ENCODE assay signal across 8 mouse cellular contexts in the genomic region with DNA sequence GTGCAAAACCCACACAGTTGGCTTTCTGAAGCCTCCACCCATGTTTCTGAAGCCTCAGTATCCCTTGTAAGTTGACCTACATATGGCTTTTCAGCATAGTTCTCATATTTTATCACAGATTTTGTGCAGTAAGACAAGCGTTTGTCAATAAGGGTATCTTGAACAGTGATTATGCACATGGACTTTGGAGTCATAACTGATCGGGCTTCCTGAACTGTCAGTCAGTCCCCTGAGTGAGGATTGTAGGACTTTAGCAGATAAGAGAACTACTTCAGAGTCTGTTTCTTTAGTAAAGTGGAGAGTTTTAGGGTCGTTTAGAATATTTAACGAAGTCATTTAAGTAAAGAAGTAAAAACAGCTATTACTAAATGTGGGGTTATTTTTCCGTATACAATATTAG. TPM values are rescaled to one million over a fixed set of nuclear protein-coding genes. Genes with fewer than 3 reads are reported as not detected.
DNase-seq lines count a peak whose midpoint lies in the region; ATAC-seq and TF ChIP-seq lines count a peak whose summit lies in the region.

No protein-coding gene starts in this region.

- H3K27me3 ChIP-seq in forebrain, embryonic 10.5 days (ENCODE audit: poor library complexity, severe bottlenecking), result no peaks in the 10 kb centered on the region
- no peaks in the 10 kb centered on the region for H3K27me3 ChIP-seq in forebrain, embryonic 11.5 days (ENCODE audit: control insufficient read depth, insufficient read depth, low read length)
- no peaks in the 10 kb centered on the region for H3K27me3 ChIP-seq in lung, embryonic 16.5 days (ENCODE audit: control insufficient read depth, insufficient read depth, low read depth, low read length)
- H3K27me3 ChIP-seq in limb, embryonic 11.5 days (ENCODE audit: control insufficient read depth, insufficient read depth, low read length), result no peaks in the 10 kb centered on the region
- no peaks in the 10 kb centered on the region for H3K27me3 ChIP-seq in small intestine, adult 2 months (ENCODE audit: control insufficient read depth, insufficient read depth, low read length)

- intact Hi-C loops in left cerebral cortex, adult 2 months (cut with DNase I), result no loop called here

- H3K9me3 ChIP-seq in forebrain, embryonic 10.5 days, result no peaks in the 10 kb centered on the region
- no peaks in the 10 kb centered on the region for H3K9me3 ChIP-seq in forebrain, embryonic 11.5 days (ENCODE audit: control insufficient read depth, low read length)
- H3K9me3 ChIP-seq in lung, embryonic 16.5 days (ENCODE audit: control insufficient read depth, low read length), result no peaks in the 10 kb centered on the region
- no peaks in the 10 kb centered on the region for H3K9me3 ChIP-seq in limb, embryonic 11.5 days (ENCODE audit: control insufficient read depth, low read length)

- no peak overlapping the region for H3K4me2 ChIP-seq in forebrain, embryonic 11.5 days (ENCODE audit: low read depth, low read length, severe bottlenecking)
- peak overlapping the region; percentile 81; the same call in 1 of the 2 replicates for H3K4me2 ChIP-seq in lung, embryonic 16.5 days (ENCODE audit: low read depth, low read length)
- 0 out of 2 replicates have a peak overlapping the region, but pooled peaks have one; percentile 51 for H3K4me2 ChIP-seq in limb, embryonic 11.5 days (ENCODE audit: low read depth, severe bottlenecking)

- no peak for DNase-seq in forebrain, embryonic 10.5 days (ENCODE audit: extremely low spot score, low spot score)
- DNase-seq in forebrain, embryonic 11.5 days (ENCODE audit: low spot score), result no peak
- DNase-seq in lung, adult 2 months, result no peak
- no peak for DNase-seq in limb, embryonic 11.5 days (ENCODE audit: low spot score)
- no peak for DNase-seq in spleen, postnatal 14 days (ENCODE audit: low spot score in 2 of 2)
- DNase-seq in left cerebral cortex, adult 2 months (ENCODE audit: extremely low spot score in 1 of 2, low spot score in 2 of 2), result no peak

- no peak for TF ChIP-seq POLR2A in lung, adult 2 months (IDR thresholded peaks at IDR 0.05; ENCODE audit: borderline replicate concordance, extremely low read depth, low read depth, low read length)
- no peak for TF ChIP-seq POLR2A in small intestine, adult 2 months (IDR thresholded peaks at IDR 0.05; ENCODE audit: low read depth, low read length)

- peak overlapping the region; percentile 65; the same call in 1 of the 2 replicates for H3K4me3 ChIP-seq in forebrain, embryonic 10.5 days
- no peak overlapping the region for H3K4me3 ChIP-seq in forebrain, embryonic 11.5 days (ENCODE audit: low read depth, low read length)
- H3K4me3 ChIP-seq in lung, embryonic 16.5 days (ENCODE audit: low read length), result peak overlapping the region; percentile 4; the same call in 1 of the 2 replicates
- H3K4me3 ChIP-seq in lung, adult 2 months (replicated peaks; ENCODE audit: extremely low read depth, low read depth, low read length), result no peak overlapping the region
- H3K4me3 ChIP-seq in limb, embryonic 11.5 days (ENCODE audit: low read depth, low read length), result no peak overlapping the region
- H3K4me3 ChIP-seq in small intestine, adult 2 months (ENCODE audit: low read depth, low read length), result no peak overlapping the region
- H3K4me3 ChIP-seq in left cerebral cortex, adult 2 months, result no peak overlapping the region; the same call in 1 of the 2 replicates

- no peak for ATAC-seq in forebrain, embryonic 11.5 days (replicated peaks; ENCODE audit: low FRiP score)
- no peak for ATAC-seq in lung, embryonic 16.5 days (ENCODE audit: low read depth)
- ATAC-seq in limb, embryonic 11.5 days (ENCODE audit: insufficient number of reproducible peaks, low FRiP score, low TSS enrichment, low read depth), result no peak

- H3K36me3 ChIP-seq in forebrain, embryonic 10.5 days (replicated peaks), result peaks cover 52% of the 10 kb centered on the region
- no peaks in the 10 kb centered on the region; the same call in 1 of the 2 replicates for H3K36me3 ChIP-seq in forebrain, embryonic 11.5 days (ENCODE audit: control insufficient read depth, insufficient read depth, low read length)
- H3K36me3 ChIP-seq in lung, embryonic 16.5 days (ENCODE audit: control insufficient read depth, insufficient read depth, low read length), result peaks cover 9% of the 10 kb centered on the region
- H3K36me3 ChIP-seq in limb, embryonic 11.5 days (ENCODE audit: control insufficient read depth, insufficient read depth, low read length), result peaks cover 2% of the 10 kb centered on the region; the same call in 1 of the 2 replicates
- peaks cover 20% of the 10 kb centered on the region for H3K36me3 ChIP-seq in small intestine, adult 2 months (ENCODE audit: control insufficient read depth, insufficient read depth, low read length)

- 87% methylated on average over 5 of the region's 5 CpGs for WGBS in forebrain, embryonic 10.5 days
- 90% methylated on average over 5 of the region's 5 CpGs for WGBS in forebrain, embryonic 11.5 days
- 80% methylated on average over 5 of the region's 5 CpGs for WGBS in lung, embryonic 16.5 days
- WGBS in lung, adult 2 months, result 80% methylated on average over 5 of the region's 5 CpGs
- 91% methylated on average over 5 of the region's 5 CpGs for WGBS in limb, embryonic 11.5 days
- 23% methylated on average over 5 of the region's 5 CpGs for WGBS in small intestine, adult 2 months

- no peak overlapping the region for H3K9ac ChIP-seq in forebrain, embryonic 11.5 days (ENCODE audit: low read length)
- H3K9ac ChIP-seq in lung, embryonic 16.5 days (ENCODE audit: low read length), result no peak overlapping the region
- no peak overlapping the region for H3K9ac ChIP-seq in limb, embryonic 11.5 days (ENCODE audit: low read length)

- no peak for TF ChIP-seq CTCF in lung, adult 2 months (IDR thresholded peaks at IDR 0.05; ENCODE audit: insufficient read depth, low read length)
- no peak for TF ChIP-seq CTCF in small intestine, adult 2 months (IDR thresholded peaks at IDR 0.05; ENCODE audit: extremely low read depth, insufficient read length, insufficient replicate concordance, low read depth, low read length)
- no peak for TF ChIP-seq CTCF in left cerebral cortex, adult 2 months (IDR thresholded peaks at IDR 0.05)

- H3K4me1 ChIP-seq in forebrain, embryonic 10.5 days, result peaks cover 24% of the 10 kb centered on the region
- peaks cover 4% of the 10 kb centered on the region; the same call in 1 of the 2 replicates for H3K4me1 ChIP-seq in forebrain, embryonic 11.5 days (replicated peaks; ENCODE audit: control insufficient read depth, insufficient read depth, low read length)
- peaks cover 15% of the 10 kb centered on the region for H3K4me1 ChIP-seq in lung, embryonic 16.5 days (replicated peaks; ENCODE audit: control insufficient read depth, insufficient read depth, low read length)
- H3K4me1 ChIP-seq in lung, adult 2 months (ENCODE audit: control insufficient read depth, insufficient read depth, low read length), result peaks cover 12% of the 10 kb centered on the region
- H3K4me1 ChIP-seq in limb, embryonic 11.5 days (ENCODE audit: control insufficient read depth, insufficient read depth, low read length), result peaks cover 8% of the 10 kb centered on the region; the same call in 1 of the 2 replicates
- H3K4me1 ChIP-seq in small intestine, adult 2 months (ENCODE audit: control insufficient read depth, insufficient read depth, insufficient read length, low read length), result peaks cover 13% of the 10 kb centered on the region

- no peak overlapping the region for H3K27ac ChIP-seq in forebrain, embryonic 10.5 days
- H3K27ac ChIP-seq in forebrain, embryonic 11.5 days (ENCODE audit: low read depth, low read length), result no peak overlapping the region
- H3K27ac ChIP-seq in lung, embryonic 16.5 days (ENCODE audit: low read length), result no peak overlapping the region
- no peak overlapping the region for H3K27ac ChIP-seq in limb, embryonic 11.5 days (replicated peaks; ENCODE audit: low read depth, low read length)
- peak overlapping the region; percentile 65 for H3K27ac ChIP-seq in small intestine, adult 2 months (ENCODE audit: insufficient read depth, low read depth, low read length)
- H3K27ac ChIP-seq in left cerebral cortex, adult 2 months, result no peak overlapping the region

RNA-seq across cellular contexts. Expression of a gene that starts 6.2 kb away (rescaled TPM):
- 39.0 and 42.2 TPM in 2 replicates for polyA plus RNA-seq in forebrain, embryonic 10.5 days (2016; fragmentation: Nextera tagmentation; extraction: Ambion mirVana)
- 36.0 and 39.5 TPM in 2 replicates for polyA plus RNA-seq in forebrain, embryonic 11.5 days (2014; fragmentation: Nextera tagmentation; extraction: Ambion mirVana)
- 36.8 and 37.6 TPM in 2 replicates for polyA plus RNA-seq in lung, embryonic 16.5 days (2015; fragmentation: Nextera tagmentation; extraction: Ambion mirVana)
- 35.5 and 36.6 TPM in 2 replicates for polyA plus RNA-seq in lung, adult 2 months (2012; rRNA removed)
- 42.3 and 44.7 TPM in 2 replicates for polyA plus RNA-seq in limb, embryonic 11.5 days (2014; fragmentation: Nextera tagmentation; extraction: Ambion mirVana)
- 7.5 and 11.9 TPM in 2 replicates for polyA plus RNA-seq in small intestine, adult 2 months (2012; rRNA removed)
- 10 to 100 TPM; 28.5 to 31.2 TPM for total RNA-seq in left cerebral cortex, adult 2 months (2021)

RNA-seq across cellular contexts. Expression of a gene that starts 7.3 kb away (rescaled TPM):
- polyA plus RNA-seq in forebrain, embryonic 10.5 days (2016; fragmentation: Nextera tagmentation; extraction: Ambion mirVana), result 104 and 108 TPM in 2 replicates
- 112 and 116 TPM in 2 replicates for polyA plus RNA-seq in forebrain, embryonic 11.5 days (2014; fragmentation: Nextera tagmentation; extraction: Ambion mirVana)
- 102 and 104 TPM in 2 replicates for polyA plus RNA-seq in lung, embryonic 16.5 days (2015; fragmentation: Nextera tagmentation; extraction: Ambion mirVana)
- polyA plus RNA-seq in lung, adult 2 months (2012; rRNA removed), result 52.0 and 62.4 TPM in 2 replicates
- 130 and 136 TPM in 2 replicates for polyA plus RNA-seq in limb, embryonic 11.5 days (2014; fragmentation: Nextera tagmentation; extraction: Ambion mirVana)
- 48.6 and 104 TPM in 2 replicates for polyA plus RNA-seq in small intestine, adult 2 months (2012; rRNA removed)
- total RNA-seq in left cerebral cortex, adult 2 months (2021), result 10 to 100 TPM; 45.2 to 47.9 TPM

Comparison
In these comparisons a context has a peak if more than half of its experiments do, and no peak if none do; other contexts are left out.
1. H3K4me3 ChIP-seq: peak in forebrain, embryonic 10.5 days (single experiment) and lung, embryonic 16.5 days (single experiment); none in forebrain, embryonic 11.5 days (single experiment), lung, adult 2 months (single experiment), limb, embryonic 11.5 days (single experiment), small intestine, adult 2 months (single experiment) and left cerebral cortex, adult 2 months (single experiment).